Mouse (Mus musculus) megakaryocyte, embryonic 14.5 days (primary cell): ENCODE data around the gene Hcn2. TPM values are rescaled to one million over a fixed set of nuclear protein-coding genes. Genes with fewer than 3 reads are reported as not detected.
"Not testable (repeated sequence)": the region's sequence is repeated elsewhere in the genome, so short reads cannot be mapped to it uniquely, and the experiment has no call there.

ENCODE experiments used
- H3K27me3 ChIP-seq: replicated peaks from 2 replicates; pipeline ENCODE3; 2012; ENCODE audit warnings: inconsistent platforms
- H3K36me3 ChIP-seq: replicated peaks from 2 replicates; pipeline ENCODE3; 2012; ENCODE audit warnings: low read length, inconsistent platforms, mixed read lengths
- H3K4me1 ChIP-seq: 2 replicates; pipeline ENCODE4 v1.6.1; 2012; ENCODE audit warnings: inconsistent platforms
- H3K4me3 ChIP-seq: replicated peaks from 2 replicates; pipeline ENCODE3; 2012; ENCODE audit warnings: moderate library complexity, mild to moderate bottlenecking, inconsistent platforms
- H3K9me3 ChIP-seq: 2 replicates; pipeline ENCODE4 v1.6.1; 2012; ENCODE audit warnings: inconsistent platforms
- FLI1 ChIP-seq: IDR thresholded peaks from 2 replicates; pipeline ENCODE4 v1.6.1; 2012; ENCODE audit warnings: low read length, inconsistent platforms, mixed read lengths
- GATA1 ChIP-seq: IDR thresholded peaks from 3 replicates; pipeline ENCODE4 v1.6.1; 2012; ENCODE audit warnings: mixed read lengths, low read length, inconsistent platforms, borderline replicate concordance
- polyA plus RNA-seq: library from polyadenylated mRNA; stranded (reverse); fragments of >175 nt; gene quantifications from 2 replicates; pipeline ENCODE4 v1.2.3, GENCODE M21; 2012; ENCODE audit warnings: low replicate concordance; ENCODE audit not compliant: insufficient read depth

Gene Hcn2
- polyA plus RNA-seq, 1 experiment: 1.8 TPM

GRCm38 (mm10) chr10:79755854-79756253 is 39.4 kb downstream of the Hcn2 start:
- H3K9me3 ChIP-seq: no peaks in the 10 kb centered on the region
- H3K36me3 ChIP-seq: peaks cover 53% of the 10 kb centered on the region
- H3K4me3 ChIP-seq: no peak overlapping the region
- H3K4me1 ChIP-seq: peaks cover 16% of the 10 kb centered on the region
- TF ChIP-seq FLI1 (no peak), GATA1 (no peak)
- peaks cover 11% of the 10 kb centered on the region for H3K27me3 ChIP-seq

DNA sequence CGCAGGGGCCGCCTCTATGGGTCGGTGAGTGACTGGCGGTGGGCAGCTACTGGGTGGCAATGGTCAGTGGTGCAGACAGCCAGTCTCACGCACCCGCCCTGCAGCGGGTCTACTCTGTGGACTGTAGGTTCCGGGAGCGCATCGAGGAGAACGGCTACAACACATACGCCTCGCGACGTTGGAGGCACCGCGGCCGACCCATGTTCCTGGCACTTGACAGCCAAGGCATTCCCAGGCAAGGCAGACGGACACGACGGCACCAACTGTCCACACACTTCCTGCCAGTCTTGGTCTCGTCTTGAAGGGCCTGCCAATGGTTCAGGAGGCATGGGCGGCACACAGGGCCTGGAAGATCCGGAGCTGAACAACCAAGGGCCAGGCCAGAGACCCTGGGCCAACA is 40.2 kb downstream of the Hcn2 start:
- Histone ChIP-seq H3K4me1 (peaks cover 13% of the 10 kb centered on the region), H3K27me3 (peaks cover 4% of the 10 kb centered on the region), H3K4me3 (peak overlapping the region; percentile 29), H3K9me3 (no peaks in the 10 kb centered on the region), H3K36me3 (peaks cover 61% of the 10 kb centered on the region)
- TF ChIP-seq FLI1: no peak
- no peak for TF ChIP-seq GATA1

- peaks cover 86% of the 10 kb centered on the region for H3K36me3 ChIP-seq
- H3K9me3 ChIP-seq, H3K27me3 ChIP-seq, H3K4me3 ChIP-seq: not testable (repeated sequence)
- peaks cover 40% of the 10 kb centered on the region for H3K4me1 ChIP-seq
Measured at GRCm38 (mm10) chr10:79759675-79760074, 43.2 kb downstream of the Hcn2 start.

DNA sequence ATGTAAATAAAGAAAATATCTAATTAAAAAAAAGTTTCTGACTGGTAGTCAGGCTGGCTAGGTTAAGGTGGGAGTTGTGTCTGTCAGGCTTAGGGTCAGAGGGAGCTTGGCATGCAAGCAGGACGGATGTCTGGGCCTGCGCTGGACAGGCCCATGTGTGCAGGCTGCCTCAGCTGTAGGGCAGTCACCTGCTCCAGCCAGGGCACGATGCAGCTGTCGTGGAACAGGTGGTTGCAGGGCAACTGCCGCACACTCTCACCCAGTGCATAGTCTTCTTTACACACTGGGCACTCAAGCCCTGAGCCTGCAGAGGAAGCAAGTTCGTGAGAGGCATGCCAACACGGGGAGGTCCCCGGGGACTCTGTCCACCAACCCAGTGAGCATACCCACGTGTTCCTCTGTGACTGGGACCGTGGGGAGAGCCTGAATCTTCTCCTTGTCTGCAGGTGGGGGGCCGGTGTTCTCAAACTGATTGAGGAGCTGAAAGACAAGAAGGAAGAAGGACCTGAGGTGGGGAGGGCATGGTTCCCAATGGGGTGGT is 44.2 kb downstream of the Hcn2 start:
- Histone ChIP-seq H3K27me3 (no peaks in the 10 kb centered on the region), H3K9me3 (no peaks in the 10 kb centered on the region), H3K36me3 (peaks cover 81% of the 10 kb centered on the region), H3K4me3 (peak overlapping the region; percentile 2), H3K4me1 (peaks cover 43% of the 10 kb centered on the region)
- no peak for TF ChIP-seq FLI1

- Histone ChIP-seq H3K4me1 (peaks cover 57% of the 10 kb centered on the region), H3K36me3 (peaks cover 59% of the 10 kb centered on the region), H3K9me3 (no peaks in the 10 kb centered on the region), H3K27me3 (no peaks in the 10 kb centered on the region), H3K4me3 (peak overlapping the region; percentile 78)
- TF ChIP-seq FLI1 (no peak), GATA1 (no peak)
Measured at GRCm38 (mm10) chr10:79762875-79763274, 46.4 kb downstream of the Hcn2 start.

DNA sequence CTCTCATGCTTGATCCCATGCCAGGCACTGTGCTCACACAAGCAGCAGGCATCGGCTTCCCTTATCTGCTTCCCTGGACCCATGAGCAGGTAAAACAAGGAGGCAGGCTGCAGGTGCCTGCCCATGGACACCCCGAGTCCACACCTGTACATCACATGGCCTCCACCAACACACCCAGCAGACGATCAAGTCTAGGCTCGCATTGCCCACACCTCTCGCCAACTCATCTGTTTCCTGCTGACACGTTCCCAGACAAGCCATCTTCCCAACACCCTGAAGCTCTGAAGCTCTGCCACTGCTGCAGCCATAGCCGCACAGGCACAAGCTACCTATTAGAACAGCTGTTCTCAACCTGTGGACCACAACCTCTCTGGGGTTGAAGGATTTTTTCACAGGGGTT is 47.8 kb downstream of the Hcn2 start:
- no peak for TF ChIP-seq GATA1
- no peak for TF ChIP-seq FLI1
- Histone ChIP-seq H3K27me3 (no peaks in the 10 kb centered on the region), H3K4me1 (peaks cover 65% of the 10 kb centered on the region), H3K4me3 (peak overlapping the region; percentile 66), H3K36me3 (peaks cover 46% of the 10 kb centered on the region), H3K9me3 (no peaks in the 10 kb centered on the region)

- peaks cover 37% of the 10 kb centered on the region for H3K36me3 ChIP-seq
- H3K4me3 ChIP-seq: peak overlapping the region; percentile 98
- no peaks in the 10 kb centered on the region for H3K27me3 ChIP-seq
- no peaks in the 10 kb centered on the region for H3K9me3 ChIP-seq
- peaks cover 65% of the 10 kb centered on the region for H3K4me1 ChIP-seq
- TF ChIP-seq FLI1 (no peak), GATA1 (no peak)
Measured at GRCm38 (mm10) chr10:79765228-79765745, 48.9 kb downstream of the Hcn2 start.

DNA sequence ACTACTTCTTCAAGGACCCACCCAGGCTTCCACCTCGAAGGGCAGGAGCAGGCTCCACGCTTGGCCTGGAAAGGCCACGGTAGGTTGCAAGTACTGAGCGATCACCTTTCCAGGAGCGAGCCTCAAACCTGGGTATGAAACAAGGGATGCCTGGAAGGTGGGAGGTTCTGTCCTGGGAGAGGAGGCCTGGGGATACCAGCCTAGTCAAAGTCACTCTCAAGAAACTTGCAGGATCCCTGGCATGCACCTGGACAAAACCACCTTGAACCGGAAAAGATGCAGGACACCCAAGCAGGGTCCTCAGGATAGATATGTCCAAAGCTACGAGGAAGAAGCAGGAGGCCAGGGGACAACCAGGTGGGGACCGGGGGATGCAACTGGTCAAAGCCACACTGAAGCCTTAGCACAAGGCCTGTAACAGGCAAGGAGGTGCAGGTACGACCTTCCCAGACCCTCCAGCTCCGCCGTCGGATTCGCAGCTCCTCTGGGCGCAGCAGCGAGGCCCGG is 49.6 kb downstream of the Hcn2 start:
- peaks cover 6% of the 10 kb centered on the region for H3K27me3 ChIP-seq
- H3K36me3 ChIP-seq: peaks cover 31% of the 10 kb centered on the region
- H3K4me1 ChIP-seq: peaks cover 69% of the 10 kb centered on the region
- TF ChIP-seq GATA1 (no peak), FLI1 (no peak)
- H3K4me3 ChIP-seq: peak overlapping the region; percentile 98
- H3K9me3 ChIP-seq: no peaks in the 10 kb centered on the region

GRCm38 (mm10) chr10:79766508-79767325 is 50.3 kb downstream of the Hcn2 start, which contains the start of gene Rnf126:
TSS of gene Rnf126 (minus strand) at chr10:79766952.
- H3K27me3 ChIP-seq: peaks cover 7% of the 10 kb centered on the region
- peaks cover 24% of the 10 kb centered on the region for H3K36me3 ChIP-seq
- H3K9me3 ChIP-seq: 0 out of 2 replicates have a peak, but pooled peaks cover under 1% of the 10 kb centered on the region
- peak within 1 kb of the TSS; percentile 98 for H3K4me3 ChIP-seq
- TF ChIP-seq GATA1 (no peak), FLI1 (no peak)
- H3K4me1 ChIP-seq: peaks cover 66% of the 10 kb centered on the region

DNA sequence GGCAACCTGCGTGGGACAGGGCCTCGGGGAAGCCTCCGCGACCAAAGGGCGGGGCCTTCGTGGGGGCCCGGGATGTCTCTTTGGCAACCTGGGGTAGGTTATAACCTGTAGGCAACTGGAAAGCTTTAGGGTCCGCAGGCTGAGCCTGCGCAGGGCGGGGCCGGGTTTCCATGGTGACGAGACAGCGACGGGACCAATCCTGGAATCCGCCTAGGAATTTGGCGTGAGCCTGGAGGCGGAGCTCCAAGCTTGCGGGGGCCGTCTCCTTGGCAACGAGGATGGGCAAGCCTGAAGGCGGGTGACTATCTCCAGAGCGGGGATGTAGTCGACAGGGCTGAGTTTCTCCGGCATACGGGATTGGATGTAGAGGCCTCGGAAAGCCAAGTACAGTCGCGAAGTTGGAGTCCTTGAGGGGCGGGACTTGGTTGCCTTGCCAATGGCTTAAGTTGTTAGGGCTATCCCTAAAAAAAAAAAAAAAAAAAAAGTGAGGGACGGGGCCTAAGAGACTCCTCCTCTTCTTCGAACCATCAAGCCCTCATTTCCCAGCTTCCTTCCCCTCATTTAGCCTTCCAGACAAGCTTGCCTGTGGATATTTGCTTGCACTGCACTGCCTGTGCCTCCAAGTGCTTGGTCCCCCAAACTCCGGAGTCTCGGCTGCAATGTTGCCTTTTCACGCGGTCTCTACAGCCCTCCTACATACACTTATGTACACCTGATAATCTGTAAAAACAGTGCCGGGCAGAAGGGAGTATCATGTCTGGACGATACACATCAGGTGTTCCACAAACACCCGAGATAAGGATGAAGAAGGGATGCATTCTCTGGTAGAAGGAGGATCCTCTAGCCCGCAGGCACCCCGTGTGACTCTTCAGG is 51.2 kb downstream of the Hcn2 start:
- Histone ChIP-seq H3K4me1 (peaks cover 57% of the 10 kb centered on the region), H3K27me3 (peaks cover 10% of the 10 kb centered on the region)

More for the DNA sequence above, 51.2 kb downstream of the Hcn2 start:
- peaks cover 9% of the 10 kb centered on the region for H3K9me3 ChIP-seq
- H3K36me3 ChIP-seq: peaks cover 15% of the 10 kb centered on the region
- peak overlapping the region; percentile 98 for H3K4me3 ChIP-seq
- TF ChIP-seq GATA1 (no peak), FLI1 (no peak)
